Mouse (Mus musculus): Measurements from ENCODE around the gene Apol8. TPM values are rescaled to one million over a fixed set of nuclear protein-coding genes. Genes with fewer than 3 reads are reported as not detected.
A peak's percentile ranks its signal among the peaks of the same experiment; 100 is the strongest.

Apol8 gene
- polyA plus RNA-seq, 1 experiment from 2014 or later: not detected

GRCm38 (mm10) chr15:77761561-77762380 is 5.0 kb upstream of the Apol8 start:
- WGBS: 75% methylated on average over 22 of the region's 22 CpGs
- H3K36me3 ChIP-seq (ENCODE audit: insufficient read depth): peaks cover 75% of the 10 kb centered on the region
- ATAC-seq (ENCODE audit: insufficient read depth): no peak
- no peak overlapping the region for H3K27ac ChIP-seq (ENCODE audit: low read depth)
- H3K4me3 ChIP-seq (ENCODE audit: low read depth, low read length): no peak overlapping the region
- DNase-seq: peak; percentile 55
- no peaks in the 10 kb centered on the region for H3K4me1 ChIP-seq (ENCODE audit: insufficient read depth)
- no peak overlapping the region for H3K9ac ChIP-seq
- H3K4me2 ChIP-seq: no peak overlapping the region
- peak; percentile 77 for TF ChIP-seq CTCF (IDR thresholded peaks at IDR 0.05; ENCODE audit: low read depth)
- H3K9me3 ChIP-seq (ENCODE audit: low read depth, low read length): no peaks in the 10 kb centered on the region
- H3K27me3 ChIP-seq (ENCODE audit: insufficient read depth, low read length): no peaks in the 10 kb centered on the region

GRCm38 (mm10) chr15:77761083-77761482 is 4.3 kb upstream of the Apol8 start:
- peaks cover 68% of the 10 kb centered on the region for H3K36me3 ChIP-seq (ENCODE audit: insufficient read depth)
- ATAC-seq (ENCODE audit: insufficient read depth) (no peak), DNase-seq (no peak)
- H3K27me3 ChIP-seq (ENCODE audit: insufficient read depth, low read length): no peaks in the 10 kb centered on the region
- H3K4me3 ChIP-seq (ENCODE audit: low read depth, low read length): no peak overlapping the region
- 97% methylated on average over 7 of the region's 7 CpGs for WGBS
- H3K4me1 ChIP-seq (ENCODE audit: insufficient read depth): no peaks in the 10 kb centered on the region
- no peak overlapping the region for H3K27ac ChIP-seq (ENCODE audit: low read depth)
- no peak overlapping the region for H3K9ac ChIP-seq
- no peak overlapping the region for H3K4me2 ChIP-seq
- no peaks in the 10 kb centered on the region for H3K9me3 ChIP-seq (ENCODE audit: low read depth, low read length)
- no peak for TF ChIP-seq CTCF (IDR thresholded peaks at IDR 0.05; ENCODE audit: low read depth)

GRCm38 (mm10) chr15:77760037-77760436 is 3.2 kb upstream of the Apol8 start:
- Histone ChIP-seq H3K27ac (ENCODE audit: low read depth) (no peak overlapping the region), H3K9me3 (ENCODE audit: low read depth, low read length) (no peaks in the 10 kb centered on the region), H3K4me1 (ENCODE audit: insufficient read depth) (no peaks in the 10 kb centered on the region), H3K4me2 (no peak overlapping the region), H3K4me3 (ENCODE audit: low read depth, low read length) (no peak overlapping the region), H3K27me3 (ENCODE audit: insufficient read depth, low read length) (no peaks in the 10 kb centered on the region), H3K36me3 (ENCODE audit: insufficient read depth) (peaks cover 58% of the 10 kb centered on the region), H3K9ac (no peak overlapping the region)
- DNase-seq: no peak
- no peak for TF ChIP-seq CTCF (IDR thresholded peaks at IDR 0.05; ENCODE audit: low read depth)
- no peak for ATAC-seq (ENCODE audit: insufficient read depth)
- WGBS: 90% methylated on average over 16 of the region's 16 CpGs

- Histone ChIP-seq H3K36me3 (ENCODE audit: insufficient read depth) (peaks cover 34% of the 10 kb centered on the region), H3K4me3 (ENCODE audit: low read depth, low read length) (no peak overlapping the region), H3K27me3 (ENCODE audit: insufficient read depth, low read length) (no peaks in the 10 kb centered on the region), H3K9me3 (ENCODE audit: low read depth, low read length) (no peaks in the 10 kb centered on the region), H3K4me2 (no peak overlapping the region), H3K4me1 (ENCODE audit: insufficient read depth) (no peaks in the 10 kb centered on the region), H3K27ac (ENCODE audit: low read depth) (no peak overlapping the region), H3K9ac (no peak overlapping the region)
- 78% methylated on average over 4 of the region's 4 CpGs for WGBS
- DNase-seq: no peak
- ATAC-seq (ENCODE audit: insufficient read depth): no peak
- TF ChIP-seq CTCF (IDR thresholded peaks at IDR 0.05; ENCODE audit: low read depth): no peak
Observed at GRCm38 (mm10) chr15:77757586-77758226, 903 bp upstream of the Apol8 start.

GRCm38 (mm10) chr15:77756081-77756480 is 722 bp downstream of the Apol8 start:
- no peak for DNase-seq
- no peak for ATAC-seq (ENCODE audit: insufficient read depth)
- Histone ChIP-seq H3K9ac (no peak overlapping the region), H3K27ac (ENCODE audit: low read depth) (no peak overlapping the region), H3K4me3 (ENCODE audit: low read depth, low read length) (no peak overlapping the region), H3K9me3 (ENCODE audit: low read depth, low read length) (no peaks in the 10 kb centered on the region), H3K27me3 (ENCODE audit: insufficient read depth, low read length) (no peaks in the 10 kb centered on the region), H3K36me3 (ENCODE audit: insufficient read depth) (peaks cover 18% of the 10 kb centered on the region), H3K4me1 (ENCODE audit: insufficient read depth) (no peaks in the 10 kb centered on the region), H3K4me2 (no peak overlapping the region)
- TF ChIP-seq CTCF (IDR thresholded peaks at IDR 0.05; ENCODE audit: low read depth): no peak
- 57% methylated on average over 2 of the region's 2 CpGs for WGBS

- peak; percentile 21; the same call in 1 of the 2 replicates for ATAC-seq (ENCODE audit: insufficient read depth)
- H3K36me3 ChIP-seq (ENCODE audit: insufficient read depth): peaks cover 9% of the 10 kb centered on the region
- no peaks in the 10 kb centered on the region for H3K4me1 ChIP-seq (ENCODE audit: insufficient read depth)
- no peak overlapping the region for H3K27ac ChIP-seq (ENCODE audit: low read depth)
- DNase-seq: no peak
- H3K9me3 ChIP-seq (ENCODE audit: low read depth, low read length): no peaks in the 10 kb centered on the region
- no CpG with 5 or more reads among the region's 2 CpGs for WGBS
- H3K4me3 ChIP-seq (ENCODE audit: low read depth, low read length): peak overlapping the region; percentile 9; the same call in 1 of the 2 replicates
- TF ChIP-seq CTCF (IDR thresholded peaks at IDR 0.05; ENCODE audit: low read depth): no peak
- no peaks in the 10 kb centered on the region for H3K27me3 ChIP-seq (ENCODE audit: insufficient read depth, low read length)
- H3K4me2 ChIP-seq: no peak overlapping the region
- no peak overlapping the region for H3K9ac ChIP-seq
Observed at GRCm38 (mm10) chr15:77755132-77755531, 1.7 kb downstream of the Apol8 start.

- no peak for ATAC-seq (ENCODE audit: insufficient read depth)
Observed at GRCm38 (mm10) chr15:77752443-77752842, 4.4 kb downstream of the Apol8 start.

More at GRCm38 (mm10) chr15:77752443-77752842, 4.4 kb downstream of the Apol8 start:
- no peak overlapping the region for H3K4me3 ChIP-seq (ENCODE audit: low read depth, low read length)
- no peak for TF ChIP-seq CTCF (IDR thresholded peaks at IDR 0.05; ENCODE audit: low read depth)
- H3K9me3 ChIP-seq (ENCODE audit: low read depth, low read length): no peaks in the 10 kb centered on the region
- no peak overlapping the region for H3K4me2 ChIP-seq
- H3K36me3 ChIP-seq (ENCODE audit: insufficient read depth): no peaks in the 10 kb centered on the region
- H3K27me3 ChIP-seq (ENCODE audit: insufficient read depth, low read length): no peaks in the 10 kb centered on the region
- no peak overlapping the region for H3K9ac ChIP-seq
- 46% methylated on average over 11 of the region's 11 CpGs for WGBS
- H3K4me1 ChIP-seq (ENCODE audit: insufficient read depth): no peaks in the 10 kb centered on the region
- no peak for DNase-seq
- H3K27ac ChIP-seq (ENCODE audit: low read depth): no peak overlapping the region

Measured in lung, embryonic 14.5 days (tissue).